Mouse (Mus musculus): ENCODE results near the gene Vmn1r200. TPM values are rescaled to one million over a fixed set of nuclear protein-coding genes. Genes with fewer than 3 reads are reported as not detected.
"Not testable (repeated sequence)": the region's sequence is repeated elsewhere in the genome, so short reads cannot be mapped to it uniquely, and the experiment has no call there.

The Vmn1r200 gene
- total RNA-seq (2014; rRNA removed) (not detected in 2 replicates), polyA plus RNA-seq (2012; rRNA removed) (not detected in 2 replicates)

GRCm38 (mm10) chr13:22390073-22390472 is at the start of gene Vmn1r200:
Vmn1r200 (plus strand) TSS chr13:22390373.
- 76% methylated on average over 3 of the region's 3 CpGs for WGBS
- DNase-seq (ENCODE audit: extremely low read depth, low read depth, low spot score): no peak
- H3K4me3 ChIP-seq (ENCODE audit: insufficient read depth, low read depth, low read length): no peak within 1 kb of the TSS
- H3K9ac ChIP-seq (ENCODE audit: low read depth, low read length): no peak within 1 kb of the TSS
- H3K27me3 ChIP-seq (ENCODE audit: control insufficient read depth, insufficient read depth, low read length): no peaks in the 10 kb centered on the region
- H3K36me3 ChIP-seq (ENCODE audit: control insufficient read depth, insufficient read depth, low read length): no peaks in the 10 kb centered on the region
- TF ChIP-seq CTCF (IDR thresholded peaks at IDR 0.05; ENCODE audit: low read depth, low read length): no peak
- no peak for TF ChIP-seq POLR2A (IDR thresholded peaks at IDR 0.05; ENCODE audit: extremely low read depth, insufficient read depth, low read length)
- H3K79me2 ChIP-seq (ENCODE audit: control insufficient read depth, insufficient read depth, low read length): no peaks in the 10 kb centered on the region
- no peak within 1 kb of the TSS for H3K27ac ChIP-seq (replicated peaks; ENCODE audit: insufficient read depth, low read depth, low read length)
- H3K4me1 ChIP-seq (ENCODE audit: control insufficient read depth, insufficient read depth, low read length): no peaks in the 10 kb centered on the region

GRCm38 (mm10) chr13:22350064-22350463 is 40.1 kb upstream of the Vmn1r200 start, which contains the start of gene Vmn1r198:
Vmn1r198 (plus strand) TSS chr13:22350364.
- Histone ChIP-seq H3K36me3 (ENCODE audit: control insufficient read depth, insufficient read depth, low read length) (no peaks in the 10 kb centered on the region), H3K9ac (ENCODE audit: low read depth, low read length) (no peak within 1 kb of the TSS), H3K4me3 (ENCODE audit: insufficient read depth, low read depth, low read length) (no peak within 1 kb of the TSS), H3K27me3 (ENCODE audit: control insufficient read depth, insufficient read depth, low read length) (no peaks in the 10 kb centered on the region), H3K4me1 (ENCODE audit: control insufficient read depth, insufficient read depth, low read length) (no peaks in the 10 kb centered on the region), H3K79me2 (ENCODE audit: control insufficient read depth, insufficient read depth, low read length) (no peaks in the 10 kb centered on the region), H3K27ac (replicated peaks; ENCODE audit: insufficient read depth, low read depth, low read length) (no peak within 1 kb of the TSS)
- TF ChIP-seq POLR2A (IDR thresholded peaks at IDR 0.05; ENCODE audit: extremely low read depth, insufficient read depth, low read length) (no peak), CTCF (IDR thresholded peaks at IDR 0.05; ENCODE audit: low read depth, low read length) (no peak)
- no peak for DNase-seq (ENCODE audit: extremely low read depth, low read depth, low spot score)
- WGBS: 36% methylated on average over 1 of the region's 1 CpGs

GRCm38 (mm10) chr13:22350813-22351212 is 39.4 kb upstream of the Vmn1r200 start:
- no peaks in the 10 kb centered on the region for H3K27me3 ChIP-seq (ENCODE audit: control insufficient read depth, insufficient read depth, low read length)
- H3K36me3 ChIP-seq (ENCODE audit: control insufficient read depth, insufficient read depth, low read length): no peaks in the 10 kb centered on the region
- 66% methylated on average over 1 of the region's 1 CpGs for WGBS
- no peak overlapping the region for H3K27ac ChIP-seq (replicated peaks; ENCODE audit: insufficient read depth, low read depth, low read length)
- TF ChIP-seq CTCF (IDR thresholded peaks at IDR 0.05; ENCODE audit: low read depth, low read length): no peak
- TF ChIP-seq POLR2A (IDR thresholded peaks at IDR 0.05; ENCODE audit: extremely low read depth, insufficient read depth, low read length): no peak
- no peaks in the 10 kb centered on the region for H3K4me1 ChIP-seq (ENCODE audit: control insufficient read depth, insufficient read depth, low read length)
- no peak overlapping the region for H3K4me3 ChIP-seq (ENCODE audit: insufficient read depth, low read depth, low read length)
- no peak overlapping the region for H3K9ac ChIP-seq (ENCODE audit: low read depth, low read length)
- DNase-seq (ENCODE audit: extremely low read depth, low read depth, low spot score): no peak
- no peaks in the 10 kb centered on the region for H3K79me2 ChIP-seq (ENCODE audit: control insufficient read depth, insufficient read depth, low read length)

DNA sequence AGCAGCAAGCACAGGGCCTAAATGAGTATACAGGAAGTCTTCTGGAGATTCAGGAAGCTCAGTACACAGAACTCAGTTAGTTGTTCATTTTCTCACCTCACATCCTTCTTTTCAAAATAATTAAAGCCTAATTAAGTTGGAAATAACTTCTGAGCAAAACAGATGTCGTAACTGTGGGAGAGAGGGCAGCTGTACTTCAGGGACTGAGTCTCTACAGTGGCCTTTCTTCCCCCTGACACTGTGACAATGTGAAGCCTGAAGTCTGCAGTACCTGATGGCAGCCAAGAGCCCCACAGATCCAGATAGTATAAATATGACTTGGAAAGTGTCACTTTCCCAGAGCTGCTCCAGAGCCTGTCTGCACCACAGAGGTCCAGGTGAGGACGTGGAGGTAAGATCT is 10.7 kb upstream of the Vmn1r200 start, which contains the start of gene Vmn1r199:
TSS of gene Vmn1r199 (plus strand) at position 301 of the 400 bp plus-strand sequence.
- no peak for DNase-seq (ENCODE audit: extremely low read depth, low read depth, low spot score)
- Histone ChIP-seq H3K4me3 (ENCODE audit: insufficient read depth, low read depth, low read length) (no peak within 1 kb of the TSS), H3K79me2 (ENCODE audit: control insufficient read depth, insufficient read depth, low read length) (no peaks in the 10 kb centered on the region), H3K9ac (ENCODE audit: low read depth, low read length) (no peak within 1 kb of the TSS), H3K27me3 (ENCODE audit: control insufficient read depth, insufficient read depth, low read length) (no peaks in the 10 kb centered on the region), H3K36me3 (ENCODE audit: control insufficient read depth, insufficient read depth, low read length) (no peaks in the 10 kb centered on the region), H3K4me1 (ENCODE audit: control insufficient read depth, insufficient read depth, low read length) (no peaks in the 10 kb centered on the region), H3K27ac (replicated peaks; ENCODE audit: insufficient read depth, low read depth, low read length) (no peak within 1 kb of the TSS)
- no peak for TF ChIP-seq CTCF (IDR thresholded peaks at IDR 0.05; ENCODE audit: low read depth, low read length)
- no peak for TF ChIP-seq POLR2A (IDR thresholded peaks at IDR 0.05; ENCODE audit: extremely low read depth, insufficient read depth, low read length)
- WGBS: 64% methylated on average over 2 of the region's 2 CpGs

- 54% methylated on average over 3 of the region's 3 CpGs for WGBS
- not testable (repeated sequence) for H3K36me3 ChIP-seq (ENCODE audit: control insufficient read depth, insufficient read depth, low read length); H3K9ac ChIP-seq (ENCODE audit: low read depth, low read length); H3K4me1 ChIP-seq (ENCODE audit: control insufficient read depth, insufficient read depth, low read length); H3K27ac ChIP-seq (replicated peaks; ENCODE audit: insufficient read depth, low read depth, low read length); DNase-seq (ENCODE audit: extremely low read depth, low read depth, low spot score); H3K4me3 ChIP-seq (ENCODE audit: insufficient read depth, low read depth, low read length); H3K27me3 ChIP-seq (ENCODE audit: control insufficient read depth, insufficient read depth, low read length); H3K79me2 ChIP-seq (ENCODE audit: control insufficient read depth, insufficient read depth, low read length)
Measured at GRCm38 (mm10) chr13:22381128-22381527, 9.0 kb upstream of the Vmn1r200 start.

GRCm38 (mm10) chr13:22383401-22383800 is 6.8 kb upstream of the Vmn1r200 start:
- no peak for TF ChIP-seq POLR2A (IDR thresholded peaks at IDR 0.05; ENCODE audit: extremely low read depth, insufficient read depth, low read length)
- TF ChIP-seq CTCF (IDR thresholded peaks at IDR 0.05; ENCODE audit: low read depth, low read length): no peak
- Histone ChIP-seq H3K4me1 (ENCODE audit: control insufficient read depth, insufficient read depth, low read length) (no peaks in the 10 kb centered on the region), H3K9ac (ENCODE audit: low read depth, low read length) (no peak overlapping the region), H3K36me3 (ENCODE audit: control insufficient read depth, insufficient read depth, low read length) (no peaks in the 10 kb centered on the region), H3K27ac (replicated peaks; ENCODE audit: insufficient read depth, low read depth, low read length) (no peak overlapping the region), H3K27me3 (ENCODE audit: control insufficient read depth, insufficient read depth, low read length) (no peaks in the 10 kb centered on the region), H3K4me3 (ENCODE audit: insufficient read depth, low read depth, low read length) (no peak overlapping the region), H3K79me2 (ENCODE audit: control insufficient read depth, insufficient read depth, low read length) (no peaks in the 10 kb centered on the region)
- no peak for DNase-seq (ENCODE audit: extremely low read depth, low read depth, low spot score)
- WGBS: 63% methylated on average over 3 of the region's 3 CpGs

All from liver, adult 2 months (tissue).